Mouse (Mus musculus) midbrain, embryonic 14.5 days (tissue): ENCODE results near the gene App. TPM values are rescaled to one million over a fixed set of nuclear protein-coding genes. Genes with fewer than 3 reads are reported as not detected.
A peak's percentile ranks its signal among the peaks of the same experiment; 100 is the strongest.

ENCODE experiments used
- ATAC-seq: fragments of 200-750 bp; cut with Nextera tagmentation; 2 replicates; pipeline ENCODE4 v1.8.0; 2017; ENCODE audit warnings: moderate number of reproducible peaks, moderate library complexity; ENCODE audit not compliant: low FRiP score, low TSS enrichment
- DNase-seq: peaks from one replicate; pipeline ENCODE4 v3.0.0-alpha.2; 2015
- H3K27ac ChIP-seq: fragments of 300-500 bp; sonication (generic); replicated peaks from 2 replicates; pipeline ENCODE4 v1.5.1; 2014; ENCODE audit warnings: mild to moderate bottlenecking, low read depth, low read length, moderate library complexity
- H3K27me3 ChIP-seq: fragments of 300-500 bp; sonication (generic); 2 replicates; pipeline ENCODE4 v1.6.1; 2014; ENCODE audit warnings: low read length, control low read depth, mixed read lengths; ENCODE audit not compliant: control insufficient read depth, insufficient read depth
- H3K36me3 ChIP-seq: fragments of 300-500 bp; sonication (generic); 2 replicates; pipeline ENCODE4 v1.6.1; 2014; ENCODE audit warnings: low read length, control low read depth; ENCODE audit not compliant: control insufficient read depth, insufficient read depth
- H3K4me1 ChIP-seq: fragments of 300-500 bp; sonication (generic); 2 replicates; pipeline ENCODE4 v1.6.1; 2014; ENCODE audit warnings: mild to moderate bottlenecking, antibody characterized with exemption, low read length, control low read depth; ENCODE audit not compliant: control insufficient read depth, insufficient read depth
- H3K4me2 ChIP-seq: fragments of 300-500 bp; sonication (generic); 2 replicates; pipeline ENCODE4 v1.6.1; 2014; ENCODE audit warnings: mild to moderate bottlenecking, low read length, moderate library complexity
- H3K4me3 ChIP-seq: fragments of 300-500 bp; sonication (generic); replicated peaks from 2 replicates; pipeline ENCODE4 v1.5.1; 2014; ENCODE audit warnings: low read depth, low read length
- H3K9ac ChIP-seq: fragments of 300-500 bp; sonication (generic); replicated peaks from 2 replicates; pipeline ENCODE4 v1.6.1; 2014; ENCODE audit warnings: mild to moderate bottlenecking, low read length, moderate library complexity
- H3K9me3 ChIP-seq: fragments of 300-500 bp; sonication (generic); 2 replicates; pipeline ENCODE4 v1.6.1; 2016; ENCODE audit warnings: low read length, control low read depth, mixed read lengths; ENCODE audit not compliant: control insufficient read depth
- WGBS: fragments of 180-500 bp; shearing (Covaris S2); extraction: QIAGEN DNeasy Blood & Tissue Kit; methylation state at CpG from one replicate; pipeline ENCODE4 v1.1.7; 2014; 5-methylcytosine and 5-hydroxymethylcytosine counted together
- polyA plus RNA-seq: library from polyadenylated mRNA; unstranded; fragments of >200 nt; fragmentation: Nextera tagmentation; extraction: Ambion mirVana; gene quantifications from 2 replicates; pipeline ENCODE4 v1.2.1, GENCODE M21; 2014

App gene
- polyA plus RNA-seq, 1 experiment from 2014 or later: 339 TPM

- H3K36me3 ChIP-seq: peaks cover 20% of the 10 kb centered on the region
- peak; percentile 19 for DNase-seq
- 55% methylated on average over 6 of the region's 6 CpGs for WGBS
- no peak overlapping the region for H3K9ac ChIP-seq
- H3K27ac ChIP-seq: no peak overlapping the region
- H3K4me1 ChIP-seq: no peaks in the 10 kb centered on the region
- H3K4me2 ChIP-seq: no peak overlapping the region
- no peaks in the 10 kb centered on the region for H3K9me3 ChIP-seq
- ATAC-seq: no peak
- no peak overlapping the region for H3K4me3 ChIP-seq
- no peaks in the 10 kb centered on the region for H3K27me3 ChIP-seq
Measured at GRCm38 (mm10) chr16:84995441-84995867, 178.1 kb downstream of the App start.

DNA sequence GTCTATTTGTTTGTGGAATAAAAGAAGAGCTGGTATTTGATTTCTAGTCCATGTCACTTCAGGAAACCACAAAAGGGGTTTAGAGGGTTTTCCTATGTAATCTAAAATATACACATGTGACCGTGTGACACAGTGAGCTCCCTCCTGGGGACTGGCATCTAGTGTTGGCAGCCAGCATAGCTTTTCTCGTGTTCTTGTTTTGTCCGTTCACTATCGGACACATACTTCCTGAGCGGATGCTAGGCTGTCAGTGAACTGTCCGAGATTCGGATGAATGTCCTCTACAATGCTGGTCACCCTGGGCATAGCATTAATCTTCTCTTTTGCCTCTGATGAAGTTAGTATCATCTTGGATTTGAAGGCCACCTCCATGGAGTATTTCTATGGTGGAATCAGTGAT, 180.7 kb downstream of the App start:
- DNase-seq: no peak
- H3K9me3 ChIP-seq: no peaks in the 10 kb centered on the region
- ATAC-seq: no peak
- H3K4me2 ChIP-seq: no peak overlapping the region
- H3K27me3 ChIP-seq: no peaks in the 10 kb centered on the region
- H3K36me3 ChIP-seq: peaks cover 14% of the 10 kb centered on the region
- no peak overlapping the region for H3K4me3 ChIP-seq
- no peaks in the 10 kb centered on the region for H3K4me1 ChIP-seq
- H3K27ac ChIP-seq: no peak overlapping the region
- no peak overlapping the region for H3K9ac ChIP-seq
- WGBS: 91% methylated on average over 7 of the region's 7 CpGs

- DNase-seq: no peak
- no peak overlapping the region for H3K27ac ChIP-seq
- 85% methylated on average over 4 of the region's 4 CpGs for WGBS
Measured at GRCm38 (mm10) chr16:84991011-84991410, 182.6 kb downstream of the App start.

DNA sequence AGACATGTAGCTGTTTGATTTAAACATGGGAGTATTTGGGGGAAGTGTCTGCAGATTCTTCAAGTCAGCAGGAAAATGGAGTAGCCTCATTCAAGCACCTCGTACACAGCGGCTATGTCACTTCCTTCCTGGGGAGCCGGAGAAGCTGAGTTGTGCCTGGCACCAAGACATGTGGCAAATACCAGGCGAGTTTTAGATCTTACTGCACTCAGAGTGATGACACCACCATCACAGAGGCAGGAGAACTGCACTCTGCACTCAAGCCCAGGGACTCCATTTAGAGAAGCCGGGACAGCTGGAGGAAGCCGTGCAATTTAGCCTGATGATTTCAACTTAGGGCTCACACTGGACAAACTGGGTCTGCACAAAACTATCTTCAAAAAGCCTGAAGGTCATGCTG, 183.6 kb downstream of the App start:
- DNase-seq (no peak), ATAC-seq (no peak)
- 93% methylated on average over 6 of the region's 6 CpGs for WGBS
- no peaks in the 10 kb centered on the region for H3K27me3 ChIP-seq
- H3K9ac ChIP-seq: no peak overlapping the region
- H3K9me3 ChIP-seq: no peaks in the 10 kb centered on the region
- H3K4me1 ChIP-seq: no peaks in the 10 kb centered on the region
- peaks cover 10% of the 10 kb centered on the region for H3K36me3 ChIP-seq
- no peak overlapping the region for H3K4me2 ChIP-seq
- no peak overlapping the region for H3K4me3 ChIP-seq
- H3K27ac ChIP-seq: no peak overlapping the region

More at GRCm38 (mm10) chr16:84991011-84991410, 182.6 kb downstream of the App start:
- ATAC-seq: no peak
- no peak overlapping the region for H3K9ac ChIP-seq
- peaks cover 10% of the 10 kb centered on the region for H3K36me3 ChIP-seq
- H3K4me3 ChIP-seq: no peak overlapping the region
- no peaks in the 10 kb centered on the region for H3K4me1 ChIP-seq
- no peaks in the 10 kb centered on the region for H3K9me3 ChIP-seq
- H3K4me2 ChIP-seq: no peak overlapping the region
- no peaks in the 10 kb centered on the region for H3K27me3 ChIP-seq

DNA sequence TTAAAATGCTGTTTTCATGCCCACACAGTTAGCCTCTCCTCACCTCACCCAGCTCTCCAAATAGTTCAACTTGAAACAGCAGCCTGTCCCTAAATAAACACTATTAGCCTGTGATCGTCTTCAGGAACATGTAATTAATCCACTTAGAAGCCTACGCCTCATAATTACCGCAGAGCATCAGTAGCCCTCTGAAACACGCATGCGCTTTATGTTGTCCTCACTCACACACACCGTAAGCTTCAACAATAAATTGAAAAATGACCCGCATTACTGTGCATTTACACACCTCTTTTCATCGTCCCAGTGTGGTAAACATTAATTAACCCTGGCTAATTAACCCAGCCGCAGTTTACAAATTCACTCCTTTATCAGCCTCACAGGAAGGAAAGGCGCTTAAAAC, 184.1 kb downstream of the App start:
- no peaks in the 10 kb centered on the region for H3K27me3 ChIP-seq
- ATAC-seq: no peak
- DNase-seq: no peak
- no peaks in the 10 kb centered on the region for H3K9me3 ChIP-seq
- H3K36me3 ChIP-seq: peaks cover 10% of the 10 kb centered on the region
- H3K4me3 ChIP-seq: no peak overlapping the region
- WGBS: 85% methylated on average over 10 of the region's 10 CpGs
- no peak overlapping the region for H3K9ac ChIP-seq
- H3K27ac ChIP-seq: no peak overlapping the region
- no peaks in the 10 kb centered on the region for H3K4me1 ChIP-seq
- no peak overlapping the region for H3K4me2 ChIP-seq

- Histone ChIP-seq H3K4me2 (no peak overlapping the region), H3K4me1 (no peaks in the 10 kb centered on the region), H3K4me3 (no peak overlapping the region), H3K27ac (0 out of 2 replicates have a peak overlapping the region, but pooled peaks have one; percentile 32), H3K27me3 (no peaks in the 10 kb centered on the region), H3K9ac (no peak overlapping the region), H3K36me3 (peaks cover 6% of the 10 kb centered on the region), H3K9me3 (no peaks in the 10 kb centered on the region)
- ATAC-seq (peak; percentile 63), DNase-seq (no peak)
- WGBS: 52% methylated on average over 8 of the region's 8 CpGs
Measured at GRCm38 (mm10) chr16:84987724-84988287, 185.8 kb downstream of the App start.

- no peak for DNase-seq
- no peak for ATAC-seq
- WGBS: 75% methylated on average over 11 of the region's 11 CpGs
Measured at GRCm38 (mm10) chr16:84986016-84986631, 187.4 kb downstream of the App start.

DNA sequence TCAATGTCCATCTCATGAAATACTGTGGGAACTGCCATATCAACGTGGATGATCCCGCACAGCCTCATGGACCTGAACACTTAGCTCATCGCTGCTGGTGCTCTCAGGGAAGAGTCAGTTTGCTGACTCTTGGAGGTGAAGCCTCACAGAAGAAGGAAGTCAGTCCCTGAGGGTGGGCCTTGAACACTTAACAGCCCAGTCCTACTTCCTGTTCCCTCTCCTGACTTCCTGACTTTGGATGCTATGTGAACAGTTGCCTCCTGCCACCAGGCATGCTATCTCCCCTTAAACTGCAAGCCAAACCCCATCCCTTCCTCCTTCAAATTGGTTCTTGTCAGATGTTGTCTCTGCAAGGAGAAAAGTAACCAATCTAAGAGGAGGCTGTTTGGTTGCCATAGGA, 188.2 kb downstream of the App start:
- WGBS: over 99% methylated on average over 3 of the region's 3 CpGs
- no peak for ATAC-seq
- Histone ChIP-seq H3K27ac (no peak overlapping the region), H3K9me3 (no peaks in the 10 kb centered on the region), H3K27me3 (no peaks in the 10 kb centered on the region), H3K4me3 (no peak overlapping the region), H3K4me1 (no peaks in the 10 kb centered on the region), H3K36me3 (no peaks in the 10 kb centered on the region), H3K4me2 (no peak overlapping the region), H3K9ac (no peak overlapping the region)
- no peak for DNase-seq

More at GRCm38 (mm10) chr16:84986016-84986631, 187.4 kb downstream of the App start:
- no peaks in the 10 kb centered on the region for H3K4me1 ChIP-seq
- no peaks in the 10 kb centered on the region for H3K9me3 ChIP-seq
- H3K27me3 ChIP-seq: no peaks in the 10 kb centered on the region
- no peak overlapping the region for H3K4me3 ChIP-seq
- H3K36me3 ChIP-seq: no peaks in the 10 kb centered on the region
- no peak overlapping the region for H3K9ac ChIP-seq
- no peak overlapping the region for H3K4me2 ChIP-seq
- H3K27ac ChIP-seq: no peak overlapping the region

- WGBS: 82% methylated on average over 3 of the region's 3 CpGs
- H3K36me3 ChIP-seq: no peaks in the 10 kb centered on the region
- H3K4me1 ChIP-seq: no peaks in the 10 kb centered on the region
- H3K27ac ChIP-seq: no peak overlapping the region
- no peak for DNase-seq
- no peak for ATAC-seq
- H3K27me3 ChIP-seq: no peaks in the 10 kb centered on the region
- H3K9me3 ChIP-seq: no peaks in the 10 kb centered on the region
- no peak overlapping the region for H3K4me3 ChIP-seq
- H3K9ac ChIP-seq: no peak overlapping the region
- H3K4me2 ChIP-seq: no peak overlapping the region
Measured at GRCm38 (mm10) chr16:84983428-84983827, 190.1 kb downstream of the App start.
